Mouse (Mus musculus) neutrophil, adult 5-6 weeks (primary cell): ENCODE results near the gene Bach1. TPM values are rescaled to one million over a fixed set of nuclear protein-coding genes. Genes with fewer than 3 reads are reported as not detected.

Experiments used
- ATAC-seq: fragments of 151-379, 151-347 bp; 2 replicates; pipeline ENCODE4 v1.8.0; 2017; ENCODE audit warnings: mild to moderate bottlenecking, moderate TSS enrichment; ENCODE audit not compliant: insufficient number of reproducible peaks, poor library complexity, low FRiP score, severe bottlenecking; ENCODE audit errors: extremely low read depth
- total RNA-seq: library from RNA; stranded (forward); fragments of 200-1000 nt; gene quantifications from 2 replicates; pipeline ENCODE4 v1.2.3, GENCODE M21; 2017

The Bach1 gene
- total RNA-seq, 1 experiment from 2014 or later: 113 TPM

GRCm38 (mm10) chr16:87726369-87726768, 27.6 kb downstream of the Bach1 start:
- no peak for ATAC-seq

GRCm38 (mm10) chr16:87727250-87727649, 28.5 kb downstream of the Bach1 start:
- no peak for ATAC-seq

- ATAC-seq: no peak
These were observed 29.2 kb downstream of the Bach1 start for GRCm38 (mm10) chr16:87727918-87728317.

- no peak for ATAC-seq
These were observed 30.0 kb downstream of the Bach1 start for GRCm38 (mm10) chr16:87728703-87729102.

GRCm38 (mm10) chr16:87729469-87729868, 30.7 kb downstream of the Bach1 start:
- ATAC-seq: no peak

GRCm38 (mm10) chr16:87734868-87735381, 36.2 kb downstream of the Bach1 start:
- no peak for ATAC-seq

GRCm38 (mm10) chr16:87736106-87736505, 37.4 kb downstream of the Bach1 start:
- ATAC-seq: no peak

GRCm38 (mm10) chr16:87737296-87737695, 38.6 kb downstream of the Bach1 start:
- ATAC-seq: no peak

- ATAC-seq: no peak
These were observed 39.3 kb downstream of the Bach1 start for GRCm38 (mm10) chr16:87737842-87738639.

GRCm38 (mm10) chr16:87741034-87741715, 42.4 kb downstream of the Bach1 start:
- ATAC-seq: no peak

- ATAC-seq: no peak
These were observed 44.9 kb downstream of the Bach1 start for GRCm38 (mm10) chr16:87743661-87744060.

- ATAC-seq: no peak
These were observed 45.6 kb downstream of the Bach1 start for GRCm38 (mm10) chr16:87744338-87744737.

GRCm38 (mm10) chr16:87745192-87745945, 46.6 kb downstream of the Bach1 start:
- ATAC-seq: no peak

GRCm38 (mm10) chr16:87746728-87747127, 48.0 kb downstream of the Bach1 start:
- peak; percentile 86 for ATAC-seq

- ATAC-seq: no peak
These were observed 52.5 kb downstream of the Bach1 start for GRCm38 (mm10) chr16:87751243-87751642.

GRCm38 (mm10) chr16:87752482-87752881, 53.7 kb downstream of the Bach1 start:
- ATAC-seq: no peak

GRCm38 (mm10) chr16:87754858-87755257, 56.1 kb downstream of the Bach1 start:
- ATAC-seq: peak; percentile 83

- no peak for ATAC-seq
These were observed 57.2 kb downstream of the Bach1 start for GRCm38 (mm10) chr16:87755915-87756314.

GRCm38 (mm10) chr16:87758016-87758415, 59.3 kb downstream of the Bach1 start:
- no peak for ATAC-seq
